Mouse (Mus musculus) ovary, adult 18-20 months (tissue): ENCODE data around the gene Zdhhc12.

Experiments used
- DNase-seq: peaks from one replicate; pipeline ENCODE4 v3.0.0; 2022; ENCODE audit warnings: low spot score, mixed read lengths

Zdhhc12 gene

GRCm38 (mm10) chr2:30100214-30100613, 6.8 kb upstream of the Zdhhc12 start:
- DNase-seq = no peak

GRCm38 (mm10) chr2:30095882-30096527, 2.6 kb upstream of the Zdhhc12 start:
- no peak for DNase-seq

- DNase-seq = no peak
Observed at GRCm38 (mm10) chr2:30094208-30094588, 750 bp upstream of the Zdhhc12 start.

GRCm38 (mm10) chr2:30092280-30092918, 1.0 kb downstream of the Zdhhc12 start:
- DNase-seq = no peak

- DNase-seq = no peak
Observed at GRCm38 (mm10) chr2:30091521-30091920, 1.9 kb downstream of the Zdhhc12 start.

DNA sequence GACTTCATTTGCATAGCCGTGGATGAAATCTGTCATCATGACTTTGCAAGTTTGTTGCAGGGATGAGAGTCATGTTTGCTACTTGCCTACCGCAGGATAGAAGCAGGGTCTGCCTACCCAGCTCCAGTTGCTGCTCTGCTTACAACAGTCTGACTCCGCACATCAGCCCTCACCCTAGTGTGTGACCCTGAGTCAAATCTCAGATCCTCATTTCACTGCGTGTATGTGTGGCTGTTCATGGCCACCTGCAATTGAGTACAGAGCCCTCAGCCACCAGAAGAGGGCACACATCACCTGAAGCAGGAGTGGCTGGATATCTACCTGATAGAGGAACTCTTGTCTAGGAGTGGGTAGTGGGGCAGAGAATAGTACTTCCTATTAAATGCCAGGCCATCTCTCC, 6.1 kb downstream of the Zdhhc12 start:
- DNase-seq = no peak

DNA sequence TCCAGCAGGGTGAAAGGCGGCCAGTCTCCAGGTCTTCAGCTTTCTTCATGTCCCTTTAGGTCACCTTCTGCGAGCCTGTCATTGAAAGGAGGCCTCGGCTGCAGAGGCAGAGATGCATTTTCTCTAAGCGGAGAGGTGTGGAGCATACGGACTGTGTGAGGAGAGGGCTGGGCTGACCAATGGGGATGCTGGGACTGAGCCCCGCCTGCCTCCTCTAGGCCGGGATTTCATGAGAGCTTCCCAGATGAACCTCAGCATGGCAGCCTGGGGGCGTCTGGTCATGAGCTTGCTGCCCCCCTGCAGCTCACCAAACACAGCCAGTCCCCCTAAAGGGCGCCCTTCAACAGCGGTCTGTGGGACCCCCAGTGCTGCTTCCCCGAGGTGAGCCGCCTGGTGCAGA, 8.8 kb downstream of the Zdhhc12 start:
- no peak for DNase-seq

- DNase-seq = no peak
Observed at GRCm38 (mm10) chr2:30084113-30084512, 9.3 kb downstream of the Zdhhc12 start.

- no peak for DNase-seq
Observed at GRCm38 (mm10) chr2:30080181-30080800, 13.2 kb downstream of the Zdhhc12 start.

- no peak for DNase-seq
Observed at GRCm38 (mm10) chr2:30078760-30079159, 14.7 kb downstream of the Zdhhc12 start.

GRCm38 (mm10) chr2:30078349-30078712, 15.1 kb downstream of the Zdhhc12 start:
- no peak for DNase-seq

DNA sequence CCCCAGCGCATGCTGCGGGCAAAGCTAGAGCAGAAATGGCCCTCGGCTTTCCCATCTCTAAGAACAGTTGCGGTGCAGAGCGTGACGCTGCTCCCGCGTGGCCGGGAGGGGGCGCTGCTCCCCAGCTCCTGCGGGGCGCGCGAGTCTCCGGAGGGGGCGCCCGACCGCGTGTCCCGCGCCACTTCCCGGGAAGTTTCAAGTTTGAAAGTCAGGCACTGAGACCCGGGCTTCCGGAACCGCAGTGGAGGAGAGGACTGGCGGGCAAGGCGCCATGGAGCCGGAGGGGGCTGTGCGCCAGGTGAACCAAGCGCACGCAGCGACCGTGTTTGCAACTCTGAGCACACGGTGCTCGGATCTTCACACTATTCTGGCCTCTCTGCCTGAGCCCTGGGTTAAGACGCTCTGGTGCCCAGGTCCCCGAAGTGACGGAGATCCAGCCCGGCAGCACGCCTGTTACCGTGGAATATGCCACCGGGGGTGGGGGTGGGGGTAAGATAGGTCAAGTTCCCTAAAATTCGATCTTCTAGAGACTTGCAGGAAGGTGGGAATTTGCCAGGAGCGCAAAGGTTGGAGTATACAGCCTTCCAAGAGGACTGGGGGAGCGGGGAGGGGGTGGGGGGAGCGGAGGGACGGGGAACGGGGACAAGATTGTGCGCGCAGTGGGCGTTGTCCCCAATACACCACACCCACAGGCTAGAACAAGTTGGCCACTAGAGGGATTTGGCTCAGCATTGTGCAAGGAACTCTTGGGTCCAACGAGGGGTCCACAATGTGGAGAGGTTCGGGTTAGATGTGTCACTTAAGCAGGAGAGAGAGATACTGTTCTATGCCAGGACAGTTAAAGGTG, 15.7 kb downstream of the Zdhhc12 start, which contains the start of gene Pkn3:
TSS of gene Pkn3 (plus strand) at position 183 of the 847 bp plus-strand sequence.
- peak; percentile 74 for DNase-seq

DNA sequence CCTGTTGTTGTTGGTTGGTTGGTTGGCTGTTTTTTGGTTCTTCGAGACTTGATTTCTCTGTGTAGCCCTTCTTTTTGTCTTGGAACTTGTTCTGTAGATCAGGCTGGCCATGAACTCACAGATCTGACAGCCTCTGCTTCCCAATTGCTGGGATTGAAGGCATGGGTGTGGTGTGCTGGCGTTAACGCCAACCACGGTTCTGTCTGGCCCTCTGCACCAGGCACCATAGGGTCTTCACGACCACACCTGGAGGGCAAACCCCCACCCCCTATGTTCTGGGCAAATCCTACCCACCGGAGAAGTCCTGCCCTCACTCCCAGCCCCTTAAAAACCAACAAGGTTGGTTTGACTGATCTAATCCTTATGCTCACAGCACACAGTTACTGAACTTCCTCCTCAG, 16.5 kb downstream of the Zdhhc12 start:
- DNase-seq = no peak

- DNase-seq = no peak
Observed at GRCm38 (mm10) chr2:30076439-30076838, 17.0 kb downstream of the Zdhhc12 start.

GRCm38 (mm10) chr2:30075625-30076024, 17.8 kb downstream of the Zdhhc12 start:
- DNase-seq = no peak

- DNase-seq = no peak
Observed at GRCm38 (mm10) chr2:30073285-30073684, 20.2 kb downstream of the Zdhhc12 start.

DNA sequence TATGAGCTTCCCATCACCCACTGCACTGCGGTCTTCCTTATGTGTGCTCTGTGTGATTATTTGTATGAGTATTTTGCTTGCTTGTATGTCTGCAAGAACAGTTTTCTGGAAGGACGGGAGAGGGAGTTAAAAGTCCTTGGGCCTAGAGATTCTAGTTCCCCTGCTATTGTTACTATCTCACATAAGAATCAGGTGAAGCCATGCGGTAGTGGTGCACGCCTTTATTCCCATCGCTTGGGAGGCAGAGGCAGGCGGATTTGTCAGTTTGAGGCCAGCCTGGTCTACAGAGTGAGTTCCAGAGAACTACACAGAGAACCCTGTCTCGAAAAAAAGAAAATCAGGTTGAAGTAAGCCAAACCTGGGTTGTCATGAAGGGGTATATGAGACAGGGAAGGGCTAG, 20.6 kb downstream of the Zdhhc12 start:
- DNase-seq = no peak

- no peak for DNase-seq
Observed at GRCm38 (mm10) chr2:30067962-30068361, 25.5 kb downstream of the Zdhhc12 start.

DNA sequence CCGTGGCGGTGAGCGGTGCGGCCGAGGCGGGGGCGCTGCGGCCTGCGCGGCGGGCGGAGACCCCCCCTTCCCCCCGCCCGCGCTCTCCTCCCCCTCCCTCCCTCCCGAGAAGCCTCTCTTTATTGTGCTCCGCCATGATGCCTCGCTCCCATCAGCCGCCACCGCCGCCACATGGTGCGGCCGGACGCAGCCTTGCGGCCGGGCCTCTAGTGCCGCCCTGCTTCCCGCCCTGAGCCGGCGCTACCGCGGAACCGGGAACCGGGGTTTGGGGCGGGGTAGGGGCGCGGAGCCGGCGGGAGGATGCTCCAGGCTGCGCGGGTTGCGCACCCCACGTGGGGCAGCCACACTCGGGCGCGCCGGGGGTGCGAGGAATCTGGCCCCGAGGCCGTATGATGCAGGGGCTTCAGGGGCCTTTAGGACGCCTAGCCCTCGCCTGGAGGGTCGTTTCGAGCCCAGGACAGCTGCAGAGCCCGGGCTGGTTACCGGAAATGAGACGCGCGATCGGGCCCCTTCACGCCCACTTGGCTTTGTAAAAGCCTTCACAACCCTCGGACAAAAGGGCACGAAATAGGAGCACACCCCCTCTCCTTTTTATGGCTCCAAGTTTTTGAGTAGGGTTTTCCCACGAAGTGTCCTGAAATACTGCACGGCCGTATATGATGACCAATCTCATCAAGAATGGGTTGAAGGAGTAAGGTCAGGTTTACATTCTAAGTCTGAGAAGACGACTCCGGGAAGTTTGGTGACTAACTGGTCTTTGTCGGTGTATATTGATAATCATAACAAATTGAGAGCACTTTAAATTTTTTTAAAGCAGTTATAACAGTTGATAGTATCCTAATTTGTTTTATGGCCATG, 26.2 kb downstream of the Zdhhc12 start:
- no peak for DNase-seq

- peak; percentile 98 for DNase-seq
Observed at GRCm38 (mm10) chr2:30066046-30066901, 27.2 kb downstream of the Zdhhc12 start.

DNA sequence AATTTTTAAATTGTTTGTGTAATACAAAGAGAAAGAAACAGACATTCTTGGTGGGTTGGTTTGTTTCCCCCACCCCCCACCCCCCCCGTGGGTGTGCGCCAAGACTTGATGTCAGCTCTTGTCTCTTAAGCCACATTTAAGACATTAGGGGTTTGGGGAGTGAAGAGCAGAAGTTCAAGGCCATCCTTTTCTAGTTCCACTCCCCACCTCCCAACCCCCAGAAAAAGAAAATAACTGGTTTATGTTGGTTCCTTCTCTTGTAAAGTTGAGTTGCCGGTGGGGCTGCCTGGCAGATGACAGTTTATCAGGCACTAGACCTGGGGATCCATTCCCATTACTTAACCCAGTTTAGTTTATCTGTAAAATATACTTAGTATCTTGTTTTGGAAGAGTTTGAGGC, 29.1 kb downstream of the Zdhhc12 start:
- no peak for DNase-seq
